Mouse (Mus musculus): ENCODE results near the gene Crybg1. TPM values are rescaled to one million over a fixed set of nuclear protein-coding genes. Genes with fewer than 3 reads are reported as not detected.

Crybg1 gene
- polyA plus RNA-seq, 2 experiments, result 3.1 to 5.1 TPM

GRCm38 (mm10) chr10:44071095-44071494, 77.6 kb downstream of the Crybg1 start:
- Histone ChIP-seq H3K4me3 (replicated peaks; ENCODE audit: low read length) (no peak overlapping the region), H3K27me3 (ENCODE audit: control insufficient read depth, insufficient read depth, low read length) (no peaks in the 10 kb centered on the region), H3K9me3 (ENCODE audit: control insufficient read depth, low read length) (no peaks in the 10 kb centered on the region), H3K27ac (replicated peaks; ENCODE audit: low read depth, low read length) (no peak overlapping the region), H3K9ac (ENCODE audit: low read depth, low read length, severe bottlenecking) (no peak overlapping the region), H3K4me2 (replicated peaks; ENCODE audit: low read depth, low read length, severe bottlenecking) (no peak overlapping the region), H3K4me1 (ENCODE audit: control insufficient read depth, insufficient read depth, low read length) (no peaks in the 10 kb centered on the region), H3K36me3 (ENCODE audit: control insufficient read depth, insufficient read depth, low read length) (no peaks in the 10 kb centered on the region)
- DNase-seq (ENCODE audit: low spot score) (peak; percentile 89), ATAC-seq (ENCODE audit: low FRiP score, low read depth) (no peak)
- 4% methylated on average over 4 of the region's 4 CpGs for WGBS
- TF ChIP-seq POLR2A (IDR thresholded peaks at IDR 0.05; ENCODE audit: borderline replicate concordance, extremely low read depth, insufficient read depth, insufficient read length), result no peak

GRCm38 (mm10) chr10:44069131-44069530, 79.5 kb downstream of the Crybg1 start:
- Histone ChIP-seq H3K9ac (ENCODE audit: low read depth, low read length, severe bottlenecking) (no peak overlapping the region), H3K4me3 (replicated peaks; ENCODE audit: low read length) (no peak overlapping the region), H3K9me3 (ENCODE audit: control insufficient read depth, low read length) (no peaks in the 10 kb centered on the region), H3K36me3 (ENCODE audit: control insufficient read depth, insufficient read depth, low read length) (no peaks in the 10 kb centered on the region), H3K27ac (replicated peaks; ENCODE audit: low read depth, low read length) (no peak overlapping the region), H3K4me2 (replicated peaks; ENCODE audit: low read depth, low read length, severe bottlenecking) (no peak overlapping the region), H3K4me1 (ENCODE audit: control insufficient read depth, insufficient read depth, low read length) (no peaks in the 10 kb centered on the region), H3K27me3 (ENCODE audit: control insufficient read depth, insufficient read depth, low read length) (no peaks in the 10 kb centered on the region)
- ATAC-seq (ENCODE audit: low FRiP score, low read depth), result no peak
- DNase-seq (ENCODE audit: low spot score), result no peak
- 86% methylated on average over 7 of the region's 7 CpGs for WGBS
- TF ChIP-seq POLR2A (IDR thresholded peaks at IDR 0.05; ENCODE audit: borderline replicate concordance, extremely low read depth, insufficient read depth, insufficient read length), result no peak

GRCm38 (mm10) chr10:44065848-44066360, 82.7 kb downstream of the Crybg1 start:
- Histone ChIP-seq H3K4me3 (replicated peaks; ENCODE audit: low read length) (no peak overlapping the region), H3K4me2 (replicated peaks; ENCODE audit: low read depth, low read length, severe bottlenecking) (no peak overlapping the region), H3K9ac (ENCODE audit: low read depth, low read length, severe bottlenecking) (no peak overlapping the region), H3K9me3 (ENCODE audit: control insufficient read depth, low read length) (no peaks in the 10 kb centered on the region), H3K36me3 (ENCODE audit: control insufficient read depth, insufficient read depth, low read length) (no peaks in the 10 kb centered on the region), H3K27ac (replicated peaks; ENCODE audit: low read depth, low read length) (no peak overlapping the region), H3K4me1 (ENCODE audit: control insufficient read depth, insufficient read depth, low read length) (no peaks in the 10 kb centered on the region), H3K27me3 (ENCODE audit: control insufficient read depth, insufficient read depth, low read length) (no peaks in the 10 kb centered on the region)
- 87% methylated on average over 6 of the region's 6 CpGs for WGBS
- DNase-seq (ENCODE audit: low spot score) (no peak), ATAC-seq (ENCODE audit: low FRiP score, low read depth) (no peak)
- TF ChIP-seq POLR2A (IDR thresholded peaks at IDR 0.05; ENCODE audit: borderline replicate concordance, extremely low read depth, insufficient read depth, insufficient read length), result no peak

GRCm38 (mm10) chr10:44062981-44063380, 85.7 kb downstream of the Crybg1 start:
- no peaks in the 10 kb centered on the region for H3K27me3 ChIP-seq (ENCODE audit: control insufficient read depth, insufficient read depth, low read length)
- no peak overlapping the region for H3K4me2 ChIP-seq (replicated peaks; ENCODE audit: low read depth, low read length, severe bottlenecking)
- no peaks in the 10 kb centered on the region for H3K36me3 ChIP-seq (ENCODE audit: control insufficient read depth, insufficient read depth, low read length)
- no peak overlapping the region for H3K4me3 ChIP-seq (replicated peaks; ENCODE audit: low read length)
- H3K9ac ChIP-seq (ENCODE audit: low read depth, low read length, severe bottlenecking), result no peak overlapping the region
- 90% methylated on average over 4 of the region's 4 CpGs for WGBS
- no peak overlapping the region for H3K27ac ChIP-seq (replicated peaks; ENCODE audit: low read depth, low read length)
- no peaks in the 10 kb centered on the region for H3K9me3 ChIP-seq (ENCODE audit: control insufficient read depth, low read length)
- DNase-seq (ENCODE audit: low spot score) (no peak), ATAC-seq (ENCODE audit: low FRiP score, low read depth) (no peak)
- H3K4me1 ChIP-seq (ENCODE audit: control insufficient read depth, insufficient read depth, low read length), result no peaks in the 10 kb centered on the region
- no peak for TF ChIP-seq POLR2A (IDR thresholded peaks at IDR 0.05; ENCODE audit: borderline replicate concordance, extremely low read depth, insufficient read depth, insufficient read length)

GRCm38 (mm10) chr10:44050913-44051312, 97.7 kb downstream of the Crybg1 start:
- H3K27ac ChIP-seq (replicated peaks; ENCODE audit: low read depth, low read length), result no peak overlapping the region
- DNase-seq (ENCODE audit: low spot score) (no peak), ATAC-seq (ENCODE audit: low FRiP score, low read depth) (no peak)
- no peaks in the 10 kb centered on the region for H3K36me3 ChIP-seq (ENCODE audit: control insufficient read depth, insufficient read depth, low read length)
- no peak overlapping the region for H3K4me2 ChIP-seq (replicated peaks; ENCODE audit: low read depth, low read length, severe bottlenecking)
- 79% methylated on average over 6 of the region's 6 CpGs for WGBS
- H3K27me3 ChIP-seq (ENCODE audit: control insufficient read depth, insufficient read depth, low read length), result no peaks in the 10 kb centered on the region
- no peak overlapping the region for H3K4me3 ChIP-seq (replicated peaks; ENCODE audit: low read length)
- no peak overlapping the region for H3K9ac ChIP-seq (ENCODE audit: low read depth, low read length, severe bottlenecking)
- no peaks in the 10 kb centered on the region for H3K4me1 ChIP-seq (ENCODE audit: control insufficient read depth, insufficient read depth, low read length)
- no peaks in the 10 kb centered on the region for H3K9me3 ChIP-seq (ENCODE audit: control insufficient read depth, low read length)
- TF ChIP-seq POLR2A (IDR thresholded peaks at IDR 0.05; ENCODE audit: borderline replicate concordance, extremely low read depth, insufficient read depth, insufficient read length), result no peak

GRCm38 (mm10) chr10:44044727-44045126, 103.9 kb downstream of the Crybg1 start:
- 64% methylated on average over 4 of the region's 4 CpGs for WGBS
- no peak for TF ChIP-seq POLR2A (IDR thresholded peaks at IDR 0.05; ENCODE audit: borderline replicate concordance, extremely low read depth, insufficient read depth, insufficient read length)

More at GRCm38 (mm10) chr10:44044727-44045126, 103.9 kb downstream of the Crybg1 start:
- Histone ChIP-seq H3K4me3 (replicated peaks; ENCODE audit: low read length) (no peak overlapping the region), H3K27me3 (ENCODE audit: control insufficient read depth, insufficient read depth, low read length) (no peaks in the 10 kb centered on the region), H3K9me3 (ENCODE audit: control insufficient read depth, low read length) (no peaks in the 10 kb centered on the region), H3K27ac (replicated peaks; ENCODE audit: low read depth, low read length) (no peak overlapping the region), H3K4me1 (ENCODE audit: control insufficient read depth, insufficient read depth, low read length) (no peaks in the 10 kb centered on the region), H3K4me2 (replicated peaks; ENCODE audit: low read depth, low read length, severe bottlenecking) (no peak overlapping the region), H3K36me3 (ENCODE audit: control insufficient read depth, insufficient read depth, low read length) (no peaks in the 10 kb centered on the region), H3K9ac (ENCODE audit: low read depth, low read length, severe bottlenecking) (no peak overlapping the region)
- DNase-seq (ENCODE audit: low spot score) (no peak), ATAC-seq (ENCODE audit: low FRiP score, low read depth) (no peak)
